Mouse (Mus musculus): ENCODE results near the gene Tmem109. TPM values are rescaled to one million over a fixed set of nuclear protein-coding genes. Genes with fewer than 3 reads are reported as not detected.

Gene Tmem109
- total RNA-seq, 2 experiments from 2014 or later, result 36.6 to 39.2 TPM

DNA sequence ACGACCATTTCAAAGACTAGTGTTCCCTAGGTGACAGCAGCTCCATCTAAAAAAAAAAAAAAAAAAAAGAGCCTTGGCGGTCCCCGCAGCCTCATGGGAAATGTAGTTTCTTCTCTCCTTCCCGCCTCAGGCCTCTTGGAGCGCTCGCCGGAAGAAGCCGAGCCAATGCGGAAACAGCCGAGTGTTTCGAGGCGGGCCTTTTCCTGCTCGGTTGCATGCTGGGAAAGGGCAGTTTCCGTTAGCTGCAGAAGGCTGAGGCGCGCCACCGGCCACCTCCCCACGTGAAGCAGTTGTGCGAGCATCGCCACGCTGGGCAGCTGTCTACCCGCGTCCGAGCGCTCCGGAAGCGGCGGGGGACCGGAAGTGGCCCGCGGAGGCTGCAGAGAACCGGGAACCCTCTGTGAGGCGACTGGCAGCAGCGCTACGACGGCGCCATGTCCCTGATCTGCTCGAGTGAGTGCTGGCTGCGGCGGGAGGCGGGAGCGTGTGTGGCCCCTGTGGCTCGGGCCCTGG is 13.3 kb upstream of the Tmem109 start, which contains the start of gene Prpf19:
Gene Prpf19, plus strand, starts transcription at position 216 of the 513 bp plus-strand sequence.
- peak; percentile 98 for DNase-seq
- intact Hi-C loops (cut with DNase I), result no loop called here

GRCm38 (mm10) chr19:10892201-10892600 is 10.4 kb upstream of the Tmem109 start:
- DNase-seq, result no peak
- intact Hi-C loops (cut with DNase I), result no loop called here

DNA sequence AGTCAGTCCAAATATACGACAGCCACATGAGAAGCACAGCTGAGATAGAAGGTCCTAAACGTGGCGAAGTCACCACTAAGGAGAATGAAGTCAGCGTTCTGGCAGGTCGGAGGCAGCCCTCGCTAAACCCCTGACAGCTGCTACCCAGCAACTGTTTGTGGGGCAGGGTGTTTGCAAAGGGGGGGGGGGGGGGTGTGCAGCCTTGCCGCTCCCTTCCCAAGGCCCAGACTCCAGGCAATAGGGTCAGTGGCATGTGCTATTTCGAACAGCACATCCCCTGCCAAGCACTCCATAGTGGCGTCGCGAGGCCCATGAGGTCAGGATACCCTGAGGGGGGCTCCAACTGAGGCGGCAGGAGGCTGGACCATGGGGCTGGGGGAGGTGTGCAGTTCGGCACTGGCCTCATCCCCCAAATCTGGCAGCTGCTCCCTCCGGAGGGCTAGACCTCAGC is 801 bp downstream of the Tmem109 start:
- peak; percentile 34 for DNase-seq

DNA sequence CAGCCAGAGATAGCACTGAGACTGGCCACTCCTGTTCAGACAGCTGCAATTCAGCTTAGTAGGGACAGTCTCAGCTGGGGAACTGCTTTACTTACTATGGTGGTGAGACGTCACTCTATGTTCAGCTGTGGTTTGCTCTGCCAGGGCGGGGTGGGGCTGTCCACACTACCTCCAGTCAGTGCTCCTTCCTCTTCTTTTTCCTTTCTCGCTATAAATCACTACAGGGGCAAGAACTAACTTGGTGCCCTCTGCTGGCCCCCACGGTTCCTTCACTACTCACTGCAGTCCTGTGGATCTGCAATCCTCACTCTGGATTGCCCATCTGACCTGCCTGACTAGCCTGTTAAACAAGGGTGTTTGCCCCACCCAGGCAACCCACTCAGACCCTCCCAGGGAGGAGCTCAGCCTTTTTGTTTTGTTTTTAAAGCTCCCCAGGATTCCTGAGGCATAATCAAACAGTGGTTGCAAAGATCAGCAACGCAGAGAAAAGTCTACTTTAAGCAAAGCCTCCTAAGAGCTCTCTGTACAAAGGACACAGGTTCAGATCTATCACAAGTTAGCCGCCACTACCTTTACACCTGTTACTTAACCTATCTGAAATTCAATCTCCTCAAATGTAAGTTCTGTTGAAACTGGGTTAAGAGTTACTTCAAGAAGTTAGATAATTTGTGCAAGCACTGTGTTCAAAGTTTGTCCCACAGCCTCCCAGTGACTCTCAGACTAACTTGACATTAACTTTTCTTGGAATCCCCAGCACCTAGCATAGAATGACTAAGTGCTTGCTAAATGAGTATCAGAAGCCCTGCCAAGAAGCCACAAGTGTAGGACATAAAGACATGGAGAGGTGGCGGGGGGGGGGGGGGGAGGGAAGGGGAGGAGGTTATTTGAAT is 1.5 kb downstream of the Tmem109 start:
- intact Hi-C loops (cut with DNase I), result loop anchor here (5.0 kb wide), 1 partner anchor 168 kb away; no protein-coding TSS in a partner anchor
- no peak for DNase-seq

More for the DNA sequence above, 801 bp downstream of the Tmem109 start:
- intact Hi-C loops (cut with DNase I), result loop anchor here (5.0 kb wide), 1 partner anchor 169 kb away; no protein-coding TSS in a partner anchor

DNA sequence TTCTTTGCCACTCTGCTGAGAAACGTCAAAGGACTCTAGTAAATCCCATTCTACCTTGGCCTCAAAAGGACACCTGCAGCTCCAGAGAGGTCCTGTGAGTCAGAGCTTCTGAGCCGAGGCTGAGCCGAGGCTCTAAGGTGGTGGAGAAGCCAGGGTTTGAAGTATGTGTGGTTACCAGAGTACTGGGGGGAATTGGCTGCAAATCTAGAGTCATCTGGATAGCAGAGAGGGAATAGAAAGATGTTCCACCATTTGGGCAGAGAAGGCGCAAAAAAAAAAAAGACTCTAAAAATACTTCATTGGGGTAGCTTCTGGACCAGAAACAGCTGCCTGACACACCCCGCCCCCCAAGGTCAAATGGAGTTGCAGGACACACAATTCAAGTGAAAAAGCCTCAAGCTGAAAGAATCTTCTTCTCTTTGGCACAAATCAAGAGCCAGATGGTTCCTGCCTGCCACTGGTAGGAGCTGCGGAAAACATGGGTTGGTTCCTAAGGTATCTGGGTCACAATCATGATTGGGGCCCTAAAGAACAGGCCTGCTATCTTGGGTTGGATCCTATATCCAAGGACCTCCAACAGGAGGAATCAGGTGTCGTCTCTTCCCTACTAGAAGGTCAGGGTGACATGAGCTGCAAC is 3.5 kb downstream of the Tmem109 start:
- intact Hi-C loops (cut with DNase I), result no loop called here
- no peak for DNase-seq

GRCm38 (mm10) chr19:10871328-10871961 is 10.4 kb downstream of the Tmem109 start:
- DNase-seq, result no peak

DNA sequence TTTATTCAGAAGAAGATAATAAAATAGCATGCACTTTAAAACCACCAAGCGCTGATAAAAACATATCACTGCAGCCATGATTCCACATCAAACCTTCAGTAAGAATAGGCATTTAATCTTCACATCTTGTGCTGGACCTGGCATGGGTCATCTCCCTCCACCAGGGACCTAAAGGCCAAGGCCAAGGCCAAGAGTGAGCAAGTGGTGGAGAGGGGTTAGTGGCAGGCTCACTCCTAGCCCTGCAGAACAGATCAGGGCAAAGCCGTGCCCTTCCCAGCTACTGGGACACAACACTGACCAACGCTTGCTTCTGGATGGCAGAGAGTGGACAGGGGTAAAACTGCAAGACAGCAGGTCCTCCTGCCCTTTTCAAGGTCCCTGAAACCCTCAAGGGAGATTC is 11.1 kb downstream of the Tmem109 start:
- DNase-seq, result no peak
- intact Hi-C loops (cut with DNase I), result no loop called here

More at GRCm38 (mm10) chr19:10871328-10871961, 10.4 kb downstream of the Tmem109 start:
- intact Hi-C loops (cut with DNase I), result no loop called here

DNA sequence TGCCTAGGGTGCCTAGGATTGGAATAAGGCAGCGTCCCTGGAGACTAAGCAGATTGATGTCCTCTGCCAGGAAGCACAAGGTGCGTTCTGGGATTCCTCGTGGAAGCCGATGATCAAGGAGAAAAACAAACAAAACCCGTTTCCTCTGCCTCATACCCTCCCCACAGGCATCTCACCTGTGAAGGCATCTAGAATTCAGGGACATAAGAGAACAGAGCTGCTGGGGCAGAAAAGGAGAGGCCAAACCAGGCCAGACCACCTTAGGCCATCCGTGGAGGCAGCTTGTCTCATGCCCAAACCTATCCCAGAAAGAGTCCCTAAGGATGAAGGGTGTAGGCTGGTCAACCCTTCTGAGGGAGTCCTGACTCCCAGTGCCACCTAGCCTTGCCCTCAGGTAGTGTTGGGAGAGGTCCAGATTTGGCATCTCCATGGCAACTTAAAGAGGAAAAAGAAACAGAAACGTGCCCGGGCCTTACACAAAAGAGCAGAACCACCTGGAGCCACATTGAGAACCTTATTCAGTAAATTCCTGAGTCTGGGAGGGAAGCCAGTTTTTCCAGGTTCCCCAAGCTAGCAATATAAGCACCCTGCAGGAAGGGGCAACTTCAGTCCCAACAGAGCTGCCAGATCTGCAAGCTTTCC is 11.8 kb downstream of the Tmem109 start, which contains the start of gene Tmem132a:
Gene Tmem132a, minus strand, starts transcription at position 55 of the 642 bp plus-strand sequence.
- no peak for DNase-seq
- intact Hi-C loops (cut with DNase I), result loop anchor here (5.0 kb wide), 1 partner anchor 158 kb away; no protein-coding TSS in a partner anchor

GRCm38 (mm10) chr19:10869241-10869885 is 12.4 kb downstream of the Tmem109 start:
- peak; percentile 89 for DNase-seq
- intact Hi-C loops (cut with DNase I), result loop anchor here (5.0 kb wide), 1 partner anchor 157 kb away; no protein-coding TSS in a partner anchor

- DNase-seq, result no peak
- intact Hi-C loops (cut with DNase I), result loop anchor here (5.0 kb wide), 1 partner anchor 156 kb away; no protein-coding TSS in a partner anchor
These were observed 13.1 kb downstream of the Tmem109 start for GRCm38 (mm10) chr19:10868623-10869141.

DNA sequence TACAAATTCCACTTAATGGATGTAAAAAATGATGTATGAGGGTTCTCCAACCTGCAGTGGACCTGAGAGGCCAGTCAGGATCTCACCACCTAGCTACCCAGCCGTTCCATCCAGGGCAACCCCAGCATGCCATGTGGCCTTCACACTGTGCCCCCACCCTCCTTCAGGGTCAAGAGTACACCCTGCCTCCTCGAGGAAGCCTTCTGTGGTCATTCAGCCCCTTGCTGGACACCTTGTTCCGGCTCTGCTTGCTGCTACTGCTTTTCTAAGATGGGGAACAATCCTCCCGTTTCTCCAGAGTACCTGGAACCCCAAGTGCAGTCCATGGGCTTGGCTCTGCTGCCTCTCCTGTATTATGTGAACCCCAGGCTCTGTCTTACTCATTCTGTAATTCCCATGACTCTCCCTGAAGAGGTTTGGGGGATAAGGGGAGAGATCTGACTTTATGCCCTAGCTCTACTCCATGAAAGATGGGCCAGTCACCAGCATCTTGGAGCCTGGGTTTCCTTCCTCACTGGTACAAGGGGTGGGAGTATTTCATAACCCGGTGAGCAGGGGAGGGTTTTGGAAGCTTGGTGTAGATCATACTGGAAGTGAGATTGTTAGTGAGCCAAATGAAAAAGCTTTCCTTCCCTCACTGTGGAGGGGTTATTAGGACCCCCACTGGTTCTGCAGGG is 13.7 kb downstream of the Tmem109 start:
- no peak for DNase-seq
- intact Hi-C loops (cut with DNase I), result loop anchor here (5.0 kb wide), 1 partner anchor 156 kb away; no protein-coding TSS in a partner anchor

GRCm38 (mm10) chr19:10866351-10866750 is 15.4 kb downstream of the Tmem109 start:
- intact Hi-C loops (cut with DNase I), result loop anchor here (5.0 kb wide), 1 partner anchor 154 kb away; no protein-coding TSS in a partner anchor
- DNase-seq, result no peak

GRCm38 (mm10) chr19:10860072-10860497 is 21.7 kb downstream of the Tmem109 start:
- no peak for DNase-seq
- intact Hi-C loops (cut with DNase I), result no loop called here

- DNase-seq, result no peak
- intact Hi-C loops (cut with DNase I), result no loop called here
These were observed 25.3 kb downstream of the Tmem109 start for GRCm38 (mm10) chr19:10856520-10856919.

DNA sequence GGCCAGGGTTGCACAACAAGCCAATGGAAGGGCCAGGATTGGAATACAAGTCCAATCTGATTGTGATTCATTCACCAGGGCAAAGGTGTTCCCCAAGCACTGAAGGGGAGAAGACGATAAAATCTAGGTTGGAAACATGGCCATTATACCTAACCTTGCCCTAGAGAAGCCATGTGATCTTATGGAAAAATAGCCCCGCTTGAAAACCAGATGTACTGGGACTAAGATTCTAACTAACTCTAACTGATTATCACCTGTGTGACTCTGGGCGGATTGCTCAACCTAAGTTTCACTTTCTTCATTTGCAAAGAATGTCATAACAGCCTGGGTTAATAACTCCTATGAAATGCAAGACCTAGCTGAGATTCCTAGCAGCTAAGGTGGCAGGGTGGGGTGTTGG is 26.4 kb downstream of the Tmem109 start:
- intact Hi-C loops (cut with DNase I), result no loop called here
- DNase-seq, result no peak

DNA sequence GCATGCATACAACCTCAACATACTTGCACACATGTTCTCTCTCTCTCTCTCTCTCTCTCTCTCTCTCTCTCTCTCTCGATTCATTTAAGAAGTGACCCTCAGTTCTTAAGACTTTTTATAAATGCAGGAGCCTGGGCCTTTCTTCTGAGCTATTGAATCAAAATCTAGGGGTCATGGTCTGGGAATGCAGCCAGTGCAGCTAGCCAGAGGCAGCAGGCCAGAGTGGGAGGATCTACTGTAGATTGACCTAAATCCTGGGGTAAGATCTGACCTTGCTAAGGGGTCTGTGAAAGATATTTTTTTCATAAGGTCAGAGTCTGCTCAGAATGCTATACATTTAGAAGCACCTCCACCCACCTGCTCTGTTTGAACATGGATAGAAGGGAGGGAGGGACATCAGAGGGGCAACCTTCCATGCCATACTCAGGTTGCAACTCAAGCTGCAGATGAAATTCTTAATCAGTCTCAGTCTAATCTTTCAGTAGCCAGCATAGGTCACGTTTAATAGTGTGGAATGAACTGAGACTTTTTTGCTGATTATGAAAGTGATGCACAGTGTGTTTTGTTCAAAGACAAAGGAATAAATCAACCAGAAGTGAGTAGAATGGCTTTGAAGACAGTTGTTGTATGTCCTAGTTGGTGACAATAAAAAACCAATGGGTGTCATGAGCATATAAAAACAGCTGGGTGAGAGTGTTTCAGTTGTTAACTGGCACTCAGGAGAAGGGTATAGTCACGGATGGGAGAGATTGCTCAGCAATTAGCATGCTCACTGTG is 34.3 kb downstream of the Tmem109 start:
- DNase-seq, result peak; percentile 57
- intact Hi-C loops (cut with DNase I), result no loop called here

DNA sequence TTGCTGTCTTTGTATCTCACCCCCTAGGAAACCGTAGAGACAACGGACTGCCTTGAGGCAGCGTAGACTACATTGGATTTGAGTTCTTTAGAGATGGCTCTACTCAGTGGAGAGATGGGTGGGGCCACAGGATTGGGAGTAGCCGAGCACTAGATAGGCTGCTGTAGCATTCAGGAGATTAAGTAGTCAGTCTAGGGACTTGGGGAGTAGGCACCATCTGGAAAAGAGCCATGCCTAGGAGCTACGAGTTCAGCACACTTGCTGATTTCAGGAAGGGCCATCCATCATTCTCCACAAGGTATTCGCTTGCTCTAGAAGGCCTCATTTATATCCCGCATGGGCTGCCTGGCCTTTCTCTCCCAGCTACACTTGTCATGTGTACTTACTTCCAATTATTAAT is 35.7 kb downstream of the Tmem109 start:
- intact Hi-C loops (cut with DNase I), result no loop called here
- DNase-seq, result no peak

DNA sequence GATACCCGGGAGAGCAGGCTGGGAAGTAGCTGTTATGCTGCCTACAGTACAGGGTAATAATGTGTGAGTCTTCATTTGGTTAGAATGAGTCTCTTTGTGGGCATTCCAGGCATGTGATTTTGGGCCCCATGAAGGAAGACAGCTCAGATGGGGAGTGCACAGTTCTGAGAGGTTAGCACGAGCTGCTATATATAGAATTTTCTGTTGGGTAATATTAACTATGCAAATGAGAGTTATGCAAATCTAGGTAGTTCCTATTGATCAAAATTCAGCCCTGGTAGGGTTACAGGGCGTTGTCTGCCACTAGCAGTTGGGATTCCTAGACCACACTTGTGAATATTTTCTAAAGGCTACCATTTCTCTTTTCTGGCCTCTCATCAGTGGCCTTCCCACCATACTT is 36.3 kb downstream of the Tmem109 start:
- no peak for DNase-seq
- intact Hi-C loops (cut with DNase I), result no loop called here

Data from left cerebral cortex, postnatal 4 days (tissue).